Mouse (Mus musculus) limb, embryonic 14.5 days (tissue): ENCODE measurements around the gene Tsc1. TPM values are rescaled to one million over a fixed set of nuclear protein-coding genes. Genes with fewer than 3 reads are reported as not detected.

Experiments used
- ATAC-seq: fragments of 200-750 bp; cut with Nextera tagmentation; 2 replicates; pipeline ENCODE4 v1.8.0; 2017; ENCODE audit warnings: low read depth, moderate number of reproducible peaks, moderate TSS enrichment; ENCODE audit not compliant: low FRiP score
- DNase-seq: peaks from one replicate; pipeline ENCODE4 v3.0.0-alpha.2; 2015; ENCODE audit warnings: low spot score
- H3K27ac ChIP-seq: fragments of 300-500 bp; sonication (generic); replicated peaks from 2 replicates; pipeline ENCODE4 v1.5.1; 2014; ENCODE audit warnings: low read depth, mild to moderate bottlenecking, low read length, moderate library complexity, mixed read lengths
- H3K27me3 ChIP-seq: fragments of 300-500 bp; sonication (generic); 2 replicates; pipeline ENCODE4 v1.6.1; 2014; ENCODE audit warnings: low read length, mixed read lengths; ENCODE audit not compliant: control insufficient read depth, insufficient read depth
- H3K36me3 ChIP-seq: fragments of 300-500 bp; sonication (generic); 2 replicates; pipeline ENCODE4 v1.6.1; 2014; ENCODE audit warnings: mild to moderate bottlenecking, low read length, moderate library complexity, mixed read lengths; ENCODE audit not compliant: control insufficient read depth, insufficient read depth
- H3K4me1 ChIP-seq: fragments of 300-500 bp; sonication (generic); 2 replicates; pipeline ENCODE4 v1.6.1; 2014; ENCODE audit warnings: antibody characterized with exemption, low read length, mixed read lengths; ENCODE audit not compliant: control insufficient read depth, insufficient read depth
- H3K4me2 ChIP-seq: fragments of 300-500 bp; sonication (generic); replicated peaks from 2 replicates; pipeline ENCODE4 v1.6.1; 2014; ENCODE audit warnings: low read depth, mild to moderate bottlenecking, low read length, moderate library complexity; ENCODE audit not compliant: severe bottlenecking
- H3K4me3 ChIP-seq: fragments of 300-500 bp; sonication (generic); replicated peaks from 2 replicates; pipeline ENCODE4 v1.5.1; 2014; ENCODE audit warnings: low read length
- H3K9ac ChIP-seq: fragments of 300-500 bp; sonication (generic); 2 replicates; pipeline ENCODE4 v1.6.1; 2014; ENCODE audit warnings: mild to moderate bottlenecking, low read depth, low read length, moderate library complexity; ENCODE audit not compliant: severe bottlenecking
- H3K9me3 ChIP-seq: fragments of 300-500 bp; sonication (generic); 2 replicates; pipeline ENCODE4 v1.6.1; 2016; ENCODE audit warnings: low read length; ENCODE audit not compliant: control insufficient read depth
- POLR2A ChIP-seq: fragments of 200-500 bp; IDR thresholded peaks from 2 replicates; pipeline ENCODE4 v1.8.0; 2012; ENCODE audit warnings: inconsistent platforms, mild to moderate bottlenecking, moderate library complexity, borderline replicate concordance; ENCODE audit not compliant: insufficient read depth, insufficient read length; ENCODE audit errors: extremely low read depth
- WGBS: fragments of 180-500 bp; shearing (Covaris S2); extraction: QIAGEN DNeasy Blood & Tissue Kit; methylation state at CpG from one replicate; pipeline ENCODE4 v1.1.7; 2014; 5-methylcytosine and 5-hydroxymethylcytosine counted together
- polyA plus RNA-seq, 2 experiments: library from polyadenylated mRNA; depleted of rRNA in 1 of 2; stranded (reverse) in 1 of 2; unstranded in 1 of 2; fragments of >200 nt; fragmentation: Nextera tagmentation in 1 of 2; extraction: Ambion mirVana in 1 of 2; gene quantifications; 2 replicates each; pipeline versions ENCODE4 v1.2.1 to v1.2.3; 2012 to 2014

Tsc1 gene
- polyA plus RNA-seq, 2 experiments, result 15.7 to 18.5 TPM

- no peak overlapping the region for H3K27ac ChIP-seq
- TF ChIP-seq POLR2A, result no peak
- WGBS, result 80% methylated on average over 9 of the region's 9 CpGs
- H3K4me1 ChIP-seq, result no peaks in the 10 kb centered on the region
- peaks cover 14% of the 10 kb centered on the region; the same call in 1 of the 2 replicates for H3K27me3 ChIP-seq
- DNase-seq (no peak), ATAC-seq (no peak)
- H3K4me3 ChIP-seq, result no peak overlapping the region
- no peak overlapping the region for H3K9ac ChIP-seq
- no peak overlapping the region for H3K4me2 ChIP-seq
- H3K36me3 ChIP-seq, result no peaks in the 10 kb centered on the region
- H3K9me3 ChIP-seq, result no peaks in the 10 kb centered on the region
Observed at GRCm38 (mm10) chr2:28616874-28617273, 24.2 kb upstream of the Tsc1 start.

- no peak for ATAC-seq
- no peak for TF ChIP-seq POLR2A
- 75% methylated on average over 8 of the region's 8 CpGs for WGBS
Observed at GRCm38 (mm10) chr2:28617498-28618486, 23.2 kb upstream of the Tsc1 start.

DNA sequence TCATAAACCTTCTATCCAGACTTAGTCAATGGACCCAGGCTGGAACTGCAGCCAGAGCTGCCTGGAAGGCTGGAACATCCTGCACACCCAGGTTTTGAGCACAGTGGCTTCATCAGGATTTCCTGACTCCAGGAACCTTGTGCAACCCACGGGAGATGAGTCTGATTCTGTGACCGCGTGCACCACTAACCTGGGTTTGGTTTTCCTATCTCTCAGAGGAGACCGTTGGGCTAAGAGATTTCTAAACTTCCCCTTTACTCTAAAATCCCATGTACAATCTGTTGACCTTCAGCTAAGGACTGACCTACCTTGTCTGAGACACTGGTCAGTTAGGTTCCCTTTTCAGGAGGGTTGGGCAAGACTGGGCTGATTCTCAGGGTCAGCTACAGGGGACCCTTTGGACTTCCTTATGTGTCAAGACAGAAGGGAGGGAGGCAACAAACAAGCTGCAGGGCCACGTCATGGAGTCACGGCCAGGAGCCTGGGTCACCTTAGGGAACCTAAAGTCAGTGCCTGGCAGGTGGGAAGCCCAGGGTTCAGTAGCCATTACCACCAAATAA, 22.2 kb upstream of the Tsc1 start:
- Histone ChIP-seq H3K4me3 (no peak overlapping the region), H3K9me3 (no peaks in the 10 kb centered on the region), H3K9ac (no peak overlapping the region), H3K4me1 (no peaks in the 10 kb centered on the region), H3K27ac (no peak overlapping the region), H3K27me3 (peaks cover 22% of the 10 kb centered on the region; the same call in 1 of the 2 replicates), H3K36me3 (no peaks in the 10 kb centered on the region), H3K4me2 (no peak overlapping the region)
- WGBS, result 83% methylated on average over 6 of the region's 6 CpGs
- ATAC-seq, result no peak
- no peak for DNase-seq
- no peak for TF ChIP-seq POLR2A

More at GRCm38 (mm10) chr2:28617498-28618486, 23.2 kb upstream of the Tsc1 start:
- H3K4me3 ChIP-seq, result no peak overlapping the region
- H3K4me1 ChIP-seq, result no peaks in the 10 kb centered on the region
- H3K9ac ChIP-seq, result no peak overlapping the region
- H3K36me3 ChIP-seq, result no peaks in the 10 kb centered on the region
- no peak overlapping the region for H3K27ac ChIP-seq
- H3K9me3 ChIP-seq, result no peaks in the 10 kb centered on the region
- no peak overlapping the region for H3K4me2 ChIP-seq
- H3K27me3 ChIP-seq, result peaks cover 22% of the 10 kb centered on the region; the same call in 1 of the 2 replicates
- no peak for DNase-seq

GRCm38 (mm10) chr2:28619369-28619768, 21.7 kb upstream of the Tsc1 start:
- Histone ChIP-seq H3K4me1 (no peaks in the 10 kb centered on the region), H3K4me3 (no peak overlapping the region), H3K36me3 (no peaks in the 10 kb centered on the region), H3K27ac (no peak overlapping the region), H3K9me3 (no peaks in the 10 kb centered on the region), H3K27me3 (peaks cover 22% of the 10 kb centered on the region; the same call in 1 of the 2 replicates), H3K9ac (no peak overlapping the region), H3K4me2 (no peak overlapping the region)
- no peak for ATAC-seq
- no peak for TF ChIP-seq POLR2A
- DNase-seq, result no peak
- 82% methylated on average over 6 of the region's 6 CpGs for WGBS

GRCm38 (mm10) chr2:28620522-28620921, 20.5 kb upstream of the Tsc1 start:
- WGBS, result 74% methylated on average over 10 of the region's 10 CpGs
- Histone ChIP-seq H3K9ac (no peak overlapping the region), H3K27ac (no peak overlapping the region), H3K27me3 (peaks cover 22% of the 10 kb centered on the region; the same call in 1 of the 2 replicates), H3K9me3 (no peaks in the 10 kb centered on the region), H3K4me2 (no peak overlapping the region), H3K36me3 (no peaks in the 10 kb centered on the region), H3K4me3 (no peak overlapping the region), H3K4me1 (no peaks in the 10 kb centered on the region)
- DNase-seq, result no peak
- no peak for TF ChIP-seq POLR2A
- ATAC-seq, result no peak
